8 mouse cellular contexts compared by ENCODE assay signal in genomic region chr17:56765431-56765830, GRCm38 (mm10). TPM values are rescaled to one million over a fixed set of nuclear protein-coding genes. Genes with fewer than 3 reads are reported as not detected.
DNase-seq lines count a peak whose midpoint lies in the region; ATAC-seq and TF ChIP-seq lines count a peak whose summit lies in the region.

No protein-coding gene starts in this region.

- no peaks in the 10 kb centered on the region for H3K79me2 ChIP-seq in heart, adult 2 months (replicated peaks; ENCODE audit: control insufficient read depth, insufficient read depth, low read length)

- H3K36me3 ChIP-seq in heart, adult 2 months (ENCODE audit: control insufficient read depth, insufficient read depth, low read length) = no peaks in the 10 kb centered on the region
- H3K36me3 ChIP-seq in thymus, adult 2 months (ENCODE audit: control insufficient read depth, insufficient read depth, low read length) = no peaks in the 10 kb centered on the region
- H3K36me3 ChIP-seq in liver, embryonic 11.5 days (ENCODE audit: control insufficient read depth, insufficient read depth, low read length) = peaks cover 23% of the 10 kb centered on the region

- peak overlapping the region; percentile 99 for H3K27ac ChIP-seq in heart, adult 2 months
- no peak overlapping the region for H3K27ac ChIP-seq in thymus, adult 2 months (ENCODE audit: control insufficient read depth, insufficient read depth, low read length)
- peak overlapping the region; percentile 91 for H3K27ac ChIP-seq in liver, embryonic 11.5 days (ENCODE audit: low read depth, low read length)

- DNase-seq in heart, adult 2 months = peak in 1 of 2 experiments; percentile 31
- no peak for DNase-seq in heart, adult 9 months (ENCODE audit: low spot score in 2 of 2)
- no peak for DNase-seq in thymus, adult 2 months
- DNase-seq in thymus, postnatal 25 days = no peak
- no peak for DNase-seq in liver, embryonic 11.5 days (ENCODE audit: low spot score)
- no peak for DNase-seq in embryo, embryonic 9.5 days (ENCODE audit: extremely low spot score)
- no peak for DNase-seq in gastrocnemius, postnatal 14 days
- DNase-seq in layer of hippocampus, adult 9-11 months = no peak

- intact Hi-C loops in heart, adult 2 months (cut with DNase I) = loop anchor here (5.0 kb wide), 1 partner anchor 67 kb away; the partner anchor contains the start of gene Rfx2
- intact Hi-C loops in gastrocnemius, postnatal 14 days (cut with DNase I; ENCODE audit: low total_unique reads) = no loop called here

- H3K9me3 ChIP-seq in liver, embryonic 11.5 days (ENCODE audit: control insufficient read depth, low read length) = no peaks in the 10 kb centered on the region

- peak overlapping the region; percentile 94 for H3K4me2 ChIP-seq in liver, embryonic 11.5 days

- TF ChIP-seq POLR2A in heart, adult 2 months (IDR thresholded peaks at IDR 0.05; ENCODE audit: insufficient read depth, low read depth, low read length) = no peak
- TF ChIP-seq POLR2A in thymus, adult 2 months (IDR thresholded peaks at IDR 0.05; ENCODE audit: control insufficient read depth, extremely low read depth, insufficient read depth, low read length, poor library complexity) = no peak

- peak overlapping the region; percentile 90 for H3K4me3 ChIP-seq in heart, adult 2 months
- peak overlapping the region; percentile 70 for H3K4me3 ChIP-seq in thymus, adult 2 months (ENCODE audit: control insufficient read depth, insufficient read depth, low read length)
- peak overlapping the region; percentile 84 for H3K4me3 ChIP-seq in liver, embryonic 11.5 days (ENCODE audit: low read depth, low read length)

- peaks cover 14% of the 10 kb centered on the region for H3K4me1 ChIP-seq in heart, adult 2 months (ENCODE audit: control insufficient read depth, insufficient read depth, low read length)
- peaks cover 31% of the 10 kb centered on the region for H3K4me1 ChIP-seq in thymus, adult 2 months (replicated peaks; ENCODE audit: control insufficient read depth, insufficient read depth, low read length)
- H3K4me1 ChIP-seq in liver, embryonic 11.5 days (replicated peaks; ENCODE audit: control insufficient read depth, insufficient read depth, low read length) = peaks cover 26% of the 10 kb centered on the region

- WGBS in heart, adult 2 months = 35% methylated on average over 12 of the region's 12 CpGs
- WGBS in thymus, adult 2 months = 55% methylated on average over 12 of the region's 12 CpGs
- WGBS in liver, embryonic 11.5 days = 45% methylated on average over 12 of the region's 12 CpGs

- TF ChIP-seq CTCF in heart, adult 2 months (IDR thresholded peaks at IDR 0.05) = no peak
- TF ChIP-seq CTCF in thymus, adult 2 months (IDR thresholded peaks at IDR 0.05; ENCODE audit: borderline replicate concordance, control insufficient read depth, extremely low read depth, insufficient read depth, low read length, poor library complexity) = no peak

- no peak for ATAC-seq in liver, embryonic 11.5 days (replicated peaks; ENCODE audit: low FRiP score)

- no peaks in the 10 kb centered on the region for H3K27me3 ChIP-seq in heart, adult 2 months (ENCODE audit: control insufficient read depth, insufficient read depth, low read length)
- no peaks in the 10 kb centered on the region for H3K27me3 ChIP-seq in thymus, adult 2 months (ENCODE audit: control insufficient read depth, insufficient read depth, low read length)
- H3K27me3 ChIP-seq in liver, embryonic 11.5 days (replicated peaks; ENCODE audit: control insufficient read depth, insufficient read depth, low read length) = no peaks in the 10 kb centered on the region

- H3K9ac ChIP-seq in heart, adult 2 months (ENCODE audit: low read depth, low read length) = peak overlapping the region; percentile 43
- peak overlapping the region; percentile 94 for H3K9ac ChIP-seq in liver, embryonic 11.5 days (ENCODE audit: low read depth, low read length)

- TF ChIP-seq EP300 in heart, adult 2 months (IDR thresholded peaks at IDR 0.05; ENCODE audit: insufficient read depth, low read depth, low read length) = no peak

RNA-seq across cellular contexts. Expression of gene Dus3l, which starts 0.9 kb away (rescaled TPM):
- total RNA-seq in heart, adult 2 months (2021) = 10 to 100 TPM; 17.7 to 19.4 TPM
- 36.2 and 38.7 TPM in 2 replicates for polyA plus RNA-seq in heart, adult 2 months (2012; rRNA removed)
- polyA plus RNA-seq in thymus, adult 2 months (2012; rRNA removed) = 142 and 157 TPM in 2 replicates
- polyA plus RNA-seq in liver, embryonic 11.5 days (2014; fragmentation: Nextera tagmentation; extraction: Ambion mirVana) = 34.5 and 36.9 TPM in 2 replicates
- 10 to 100 TPM; 12.9 to 13.2 TPM for total RNA-seq in gastrocnemius, postnatal 14 days (2021)

RNA-seq across cellular contexts. Expression of gene Prr22, which starts 4.6 kb away (rescaled TPM):
- under 1 TPM; 0.11 to 0.29 TPM for total RNA-seq in heart, adult 2 months (2021)
- 1.2 and 2.0 TPM in 2 replicates for polyA plus RNA-seq in heart, adult 2 months (2012; rRNA removed)
- 4.1 and 4.5 TPM in 2 replicates for polyA plus RNA-seq in thymus, adult 2 months (2012; rRNA removed)
- 1.6 and 1.8 TPM in 2 replicates for polyA plus RNA-seq in liver, embryonic 11.5 days (2014; fragmentation: Nextera tagmentation; extraction: Ambion mirVana)
- under 1 TPM in 1 of 2 experiments, not detected in 1; 0.14 TPM for total RNA-seq in gastrocnemius, postnatal 14 days (2021)

RNA-seq across cellular contexts. Expression of gene Nrtn, which starts 8.1 kb away (rescaled TPM):
- 10 to 100 TPM; 24.4 to 26.8 TPM for total RNA-seq in heart, adult 2 months (2021)
- polyA plus RNA-seq in heart, adult 2 months (2012; rRNA removed) = 26.2 and 49.3 TPM in 2 replicates
- polyA plus RNA-seq in thymus, adult 2 months (2012; rRNA removed) = 37.6 and 44.4 TPM in 2 replicates
- polyA plus RNA-seq in liver, embryonic 11.5 days (2014; fragmentation: Nextera tagmentation; extraction: Ambion mirVana) = 5.2 and 5.3 TPM in 2 replicates
- 1 to 10 TPM in 1 of 2 experiments, under 1 TPM in 1; 0.47 to 1.4 TPM for total RNA-seq in gastrocnemius, postnatal 14 days (2021)

RNA-seq across cellular contexts. Expression of gene Vmac, which starts 47.6 kb away (rescaled TPM):
- 1 to 10 TPM; 3.0 to 4.7 TPM for total RNA-seq in heart, adult 2 months (2021)
- polyA plus RNA-seq in heart, adult 2 months (2012; rRNA removed) = 8.3 and 9.9 TPM in 2 replicates
- 52.3 and 58.9 TPM in 2 replicates for polyA plus RNA-seq in thymus, adult 2 months (2012; rRNA removed)
- polyA plus RNA-seq in liver, embryonic 11.5 days (2014; fragmentation: Nextera tagmentation; extraction: Ambion mirVana) = 9.1 and 10.7 TPM in 2 replicates
- total RNA-seq in gastrocnemius, postnatal 14 days (2021) = 1 to 10 TPM; 5.4 to 5.8 TPM

RNA-seq across cellular contexts. Expression of gene Ndufa11, which starts 47.9 kb away (rescaled TPM):
- 100 to 1,000 TPM; 748 to 906 TPM for total RNA-seq in heart, adult 2 months (2021)
- 1,680 and 1,786 TPM in 2 replicates for polyA plus RNA-seq in heart, adult 2 months (2012; rRNA removed)
- 601 and 855 TPM in 2 replicates for polyA plus RNA-seq in thymus, adult 2 months (2012; rRNA removed)
- 343 and 358 TPM in 2 replicates for polyA plus RNA-seq in liver, embryonic 11.5 days (2014; fragmentation: Nextera tagmentation; extraction: Ambion mirVana)
- 100 to 1,000 TPM; 433 to 458 TPM for total RNA-seq in gastrocnemius, postnatal 14 days (2021)
